In the genomic region with DNA sequence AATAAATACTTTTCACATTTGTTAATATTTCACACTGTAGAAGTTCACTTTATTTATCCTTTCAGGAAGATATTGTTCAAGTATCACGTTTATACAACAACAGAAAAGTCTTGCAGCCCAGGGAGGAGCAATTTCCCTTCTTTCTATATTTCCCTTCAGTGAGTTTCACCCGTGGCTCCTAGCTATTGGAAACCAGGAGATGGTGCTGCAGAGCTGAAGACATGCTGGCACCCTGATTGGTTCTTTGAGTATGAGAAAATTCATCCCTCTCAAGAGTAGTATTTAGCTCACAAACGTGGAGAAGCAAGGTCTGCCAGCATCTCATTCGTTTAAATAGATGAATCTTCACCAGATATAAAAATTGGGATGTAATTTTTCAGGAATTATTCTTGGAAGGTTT, we compare ENCODE assay signal across 9 mouse cellular contexts.
DNase-seq lines count a peak whose midpoint lies in the region; ATAC-seq and TF ChIP-seq lines count a peak whose summit lies in the region.
"Had no signal": no experiment of that assay in that cellular context is flagged by ENCODE, and none has a peak within 500 bp of the region (broad histone marks: within the 10 kb centered on the region; RNA-seq: fewer than 3 reads in every experiment).

No protein-coding gene starts in this region.

- no peaks in the 10 kb centered on the region for H3K27me3 ChIP-seq in liver, postnatal 0 days (ENCODE audit: insufficient read depth, low read length)
- H3K27me3 ChIP-seq in liver, embryonic 12.5 days (replicated peaks): no peaks in the 10 kb centered on the region
- H3K27me3 ChIP-seq in stomach, postnatal 0 days (ENCODE audit: control insufficient read depth, insufficient read depth, low read length): no peaks in the 10 kb centered on the region

- no peaks in the 10 kb centered on the region for H3K9me3 ChIP-seq in liver, postnatal 0 days (ENCODE audit: low read length)
- no peaks in the 10 kb centered on the region for H3K9me3 ChIP-seq in liver, embryonic 12.5 days (replicated peaks)
- no peaks in the 10 kb centered on the region for H3K9me3 ChIP-seq in stomach, postnatal 0 days (ENCODE audit: control insufficient read depth, low read length)

- no peak overlapping the region for H3K9ac ChIP-seq in liver, postnatal 0 days (replicated peaks)
- H3K9ac ChIP-seq in liver, embryonic 12.5 days: no peak overlapping the region
- no peak overlapping the region for H3K9ac ChIP-seq in stomach, postnatal 0 days (ENCODE audit: low read length)

- peak; percentile 40 to 56 for DNase-seq in cerebellum, postnatal 14 days
- DNase-seq in cerebellum, adult 9-10 months: no peak
- peak; percentile 24 for DNase-seq in liver, postnatal 0 days
- peak; percentile 11 to 64 for DNase-seq in layer of hippocampus, adult 18-20 months (ENCODE audit: low spot score in 2 of 2)
- peak; percentile 15 for DNase-seq in stomach, postnatal 0 days (ENCODE audit: low spot score)
- DNase-seq in spleen, adult 12 weeks (ENCODE audit: low spot score): no peak

- no peak overlapping the region for H3K27ac ChIP-seq in liver, postnatal 0 days (ENCODE audit: low read depth)
- H3K27ac ChIP-seq in liver, embryonic 12.5 days: no peak overlapping the region
- no peak overlapping the region for H3K27ac ChIP-seq in stomach, postnatal 0 days (replicated peaks)

- no peak overlapping the region for H3K4me3 ChIP-seq in liver, postnatal 0 days (ENCODE audit: low read depth, low read length)
- H3K4me3 ChIP-seq in liver, embryonic 12.5 days: no peak overlapping the region
- no peak overlapping the region for H3K4me3 ChIP-seq in stomach, postnatal 0 days (ENCODE audit: low read depth, low read length)
- H3K4me3 ChIP-seq: myocyte had no signal

- H3K36me3 ChIP-seq in liver, postnatal 0 days (replicated peaks; ENCODE audit: insufficient read depth, low read length): no peaks in the 10 kb centered on the region
- H3K36me3 ChIP-seq in liver, embryonic 12.5 days: no peaks in the 10 kb centered on the region
- H3K36me3 ChIP-seq in stomach, postnatal 0 days (ENCODE audit: control insufficient read depth, insufficient read depth, low read length): no peaks in the 10 kb centered on the region

- no peaks in the 10 kb centered on the region for H3K4me1 ChIP-seq in liver, postnatal 0 days (ENCODE audit: insufficient read depth)
- no peaks in the 10 kb centered on the region for H3K4me1 ChIP-seq in liver, embryonic 12.5 days
- H3K4me1 ChIP-seq in stomach, postnatal 0 days (replicated peaks; ENCODE audit: control insufficient read depth, insufficient read depth): no peaks in the 10 kb centered on the region

- no peak overlapping the region for H3K4me2 ChIP-seq in liver, postnatal 0 days (ENCODE audit: low read depth, low read length)
- no peak overlapping the region for H3K4me2 ChIP-seq in liver, embryonic 12.5 days
- no peak overlapping the region for H3K4me2 ChIP-seq in stomach, postnatal 0 days (replicated peaks; ENCODE audit: low read depth)

- ATAC-seq in liver, postnatal 0 days: no peak
- ATAC-seq in liver, embryonic 12.5 days: no peak
- peak; percentile 77 for ATAC-seq in common myeloid progenitor, adult 5-6 weeks (replicated peaks; ENCODE audit: low read depth, poor library complexity, severe bottlenecking)
- ATAC-seq in stomach, postnatal 0 days (ENCODE audit: low FRiP score, low TSS enrichment): no peak

- 15% methylated on average over 4 of the region's 4 CpGs for WGBS in liver, postnatal 0 days (ENCODE audit: insufficient replicate concordance)
- WGBS in liver, embryonic 12.5 days (ENCODE audit: insufficient replicate concordance): 12% methylated on average over 4 of the region's 4 CpGs
- whole genome bisulfite sequencing in stomach, postnatal 0 days: 14% methylated on average over 4 of the region's 4 CpGs

- peak; percentile 63 for TF ChIP-seq CTCF in liver, postnatal 0 days (IDR thresholded peaks at IDR 0.05; ENCODE audit: low read depth)
- TF ChIP-seq CTCF in stomach, postnatal 0 days (IDR thresholded peaks at IDR 0.05; ENCODE audit: low read depth): peak; percentile 78

- no peak for TF ChIP-seq EP300 in liver, postnatal 0 days (IDR thresholded peaks at IDR 0.05; ENCODE audit: low read depth)
- no peak for TF ChIP-seq EP300 in stomach, postnatal 0 days (optimal IDR thresholded peaks at IDR 0.05)

Comparison
In these comparisons a context has a peak if more than half of its experiments do, and no peak if none do; other contexts are left out.
1. DNase-seq: peak in cerebellum, postnatal 14 days (2 of 2), liver, postnatal 0 days (single experiment), layer of hippocampus, adult 18-20 months (2 of 2) and stomach, postnatal 0 days (single experiment); none in cerebellum, adult 9-10 months (single experiment) and spleen, adult 12 weeks (single experiment).